Comparison of ENCODE assay signal across 9 mouse cellular contexts in genomic region chr15:97054131-97054530, GRCm38 (mm10). TPM values are rescaled to one million over a fixed set of nuclear protein-coding genes. Genes with fewer than 3 reads are reported as not detected.
DNase-seq lines count a peak whose midpoint lies in the region; ATAC-seq and TF ChIP-seq lines count a peak whose summit lies in the region.
"Had no signal": no experiment of that assay in that cellular context is flagged by ENCODE, and none has a peak within 500 bp of the region (broad histone marks: within the 10 kb centered on the region; RNA-seq: fewer than 3 reads in every experiment).

No protein-coding gene starts in this region.

- peak overlapping the region; percentile 63 for H3K4me2 ChIP-seq in embryonic facial prominence, embryonic 12.5 days (replicated peaks)
- H3K4me2 ChIP-seq in hindbrain, embryonic 16.5 days (ENCODE audit: low read length): peak overlapping the region; percentile 68
- peak overlapping the region; percentile 49 for H3K4me2 ChIP-seq in midbrain, embryonic 14.5 days (ENCODE audit: low read length)

- no peak overlapping the region for H3K27ac ChIP-seq in heart, adult 2 months
- no peak overlapping the region for H3K27ac ChIP-seq in embryonic facial prominence, embryonic 12.5 days
- H3K27ac ChIP-seq in hindbrain, embryonic 16.5 days (ENCODE audit: low read depth, low read length): no peak overlapping the region
- H3K27ac ChIP-seq in midbrain, embryonic 14.5 days (replicated peaks; ENCODE audit: low read depth, low read length): no peak overlapping the region

- no peak for TF ChIP-seq CTCF in heart, adult 2 months (IDR thresholded peaks at IDR 0.05)

- no peak for TF ChIP-seq EP300 in heart, adult 2 months (IDR thresholded peaks at IDR 0.05; ENCODE audit: insufficient read depth, low read depth, low read length)

- intact Hi-C loops in heart, adult 2 months (cut with DNase I): no loop called here

- no peak for ATAC-seq in embryonic facial prominence, embryonic 12.5 days (ENCODE audit: insufficient number of reproducible peaks, insufficient read depth, low FRiP score, low TSS enrichment)
- no peak for ATAC-seq in hindbrain, embryonic 16.5 days
- no peak for ATAC-seq in midbrain, embryonic 14.5 days (ENCODE audit: low FRiP score, low TSS enrichment)
- no peak for ATAC-seq in granulocyte monocyte progenitor cell, adult 5-6 weeks (replicated peaks; ENCODE audit: poor library complexity, severe bottlenecking)
- ATAC-seq: CD4-positive, CD25-positive, alpha-beta regulatory T cell, adult 4 months had no signal

- peaks cover 10% of the 10 kb centered on the region for H3K9me3 ChIP-seq in embryonic facial prominence, embryonic 12.5 days
- peaks cover 8% of the 10 kb centered on the region for H3K9me3 ChIP-seq in hindbrain, embryonic 16.5 days (ENCODE audit: control insufficient read depth, low read length)
- no peaks in the 10 kb centered on the region for H3K9me3 ChIP-seq in midbrain, embryonic 14.5 days (ENCODE audit: control insufficient read depth, low read length)

- no peak overlapping the region for H3K9ac ChIP-seq in heart, adult 2 months (ENCODE audit: low read depth, low read length)
- peak overlapping the region; percentile 58 for H3K9ac ChIP-seq in embryonic facial prominence, embryonic 12.5 days
- H3K9ac ChIP-seq in hindbrain, embryonic 16.5 days (ENCODE audit: low read depth, low read length): no peak overlapping the region; the same call in 1 of the 2 replicates
- no peak overlapping the region for H3K9ac ChIP-seq in midbrain, embryonic 14.5 days (replicated peaks; ENCODE audit: low read length)

- H3K79me2 ChIP-seq in heart, adult 2 months (replicated peaks; ENCODE audit: control insufficient read depth, insufficient read depth, low read length): no peaks in the 10 kb centered on the region

- no peaks in the 10 kb centered on the region for H3K4me1 ChIP-seq in heart, adult 2 months (ENCODE audit: control insufficient read depth, insufficient read depth, low read length)
- H3K4me1 ChIP-seq in embryonic facial prominence, embryonic 12.5 days: peaks cover 14% of the 10 kb centered on the region
- H3K4me1 ChIP-seq in hindbrain, embryonic 16.5 days (ENCODE audit: control insufficient read depth, insufficient read depth, low read depth, low read length): peaks cover 3% of the 10 kb centered on the region; the same call in 1 of the 2 replicates
- peaks cover 10% of the 10 kb centered on the region; the same call in 1 of the 2 replicates for H3K4me1 ChIP-seq in midbrain, embryonic 14.5 days (ENCODE audit: control insufficient read depth, insufficient read depth, low read length)

- peak overlapping the region; percentile 32 for H3K4me3 ChIP-seq in heart, adult 2 months
- peak overlapping the region; percentile 45 for H3K4me3 ChIP-seq in embryonic facial prominence, embryonic 12.5 days
- peak overlapping the region; percentile 40 for H3K4me3 ChIP-seq in hindbrain, embryonic 16.5 days (ENCODE audit: low read length)
- H3K4me3 ChIP-seq in midbrain, embryonic 14.5 days (replicated peaks; ENCODE audit: low read depth, low read length): peak overlapping the region; percentile 28

- TF ChIP-seq POLR2A in heart, adult 2 months (IDR thresholded peaks at IDR 0.05; ENCODE audit: insufficient read depth, low read depth, low read length): no peak

- no peaks in the 10 kb centered on the region for H3K36me3 ChIP-seq in heart, adult 2 months (ENCODE audit: control insufficient read depth, insufficient read depth, low read length)
- H3K36me3 ChIP-seq in embryonic facial prominence, embryonic 12.5 days: no peaks in the 10 kb centered on the region
- H3K36me3 ChIP-seq in hindbrain, embryonic 16.5 days (ENCODE audit: control insufficient read depth, insufficient read depth, low read length): no peaks in the 10 kb centered on the region
- H3K36me3 ChIP-seq in midbrain, embryonic 14.5 days (ENCODE audit: control insufficient read depth, insufficient read depth, low read length): no peaks in the 10 kb centered on the region

- no peaks in the 10 kb centered on the region; the same call in 1 of the 2 replicates for H3K27me3 ChIP-seq in heart, adult 2 months (ENCODE audit: control insufficient read depth, insufficient read depth, low read length)
- H3K27me3 ChIP-seq in embryonic facial prominence, embryonic 12.5 days: no peaks in the 10 kb centered on the region
- H3K27me3 ChIP-seq in hindbrain, embryonic 16.5 days (replicated peaks; ENCODE audit: control insufficient read depth, insufficient read depth, low read length): no peaks in the 10 kb centered on the region
- H3K27me3 ChIP-seq in midbrain, embryonic 14.5 days (ENCODE audit: control insufficient read depth, insufficient read depth, low read length): no peaks in the 10 kb centered on the region

- 48% methylated on average over 15 of the region's 15 CpGs for WGBS in heart, adult 2 months
- 44% methylated on average over 15 of the region's 15 CpGs for WGBS in embryonic facial prominence, embryonic 12.5 days
- 68% methylated on average over 15 of the region's 15 CpGs for WGBS in hindbrain, embryonic 16.5 days
- 53% methylated on average over 15 of the region's 15 CpGs for WGBS in midbrain, embryonic 14.5 days

- DNase-seq in heart, adult 2 months: no peak
- DNase-seq in heart, postnatal 4 days: no peak
- peak; percentile 12 for DNase-seq in midbrain, embryonic 14.5 days
- DNase-seq in spleen, postnatal 4 days (ENCODE audit: low spot score in 2 of 2): no peak
- no peak for DNase-seq in layer of hippocampus, adult 11-12 months (ENCODE audit: low spot score)

RNA-seq across cellular contexts. Expression of gene Slc38a4, which starts 1.6 kb away (rescaled TPM):
- 1 to 10 TPM; 5.4 to 6.0 TPM for total RNA-seq in heart, adult 2 months (2021)
- polyA plus RNA-seq in heart, adult 2 months (2012; rRNA removed): 7.8 and 12.9 TPM in 2 replicates
- 10 to 100 TPM; 76.1 to 79.8 TPM for total RNA-seq in heart, postnatal 4 days (2021)
- 54.0 and 60.1 TPM in 2 replicates for polyA plus RNA-seq in embryonic facial prominence, embryonic 12.5 days (2016; fragmentation: Nextera tagmentation; extraction: Ambion mirVana)
- 2.8 and 5.3 TPM in 2 replicates for polyA plus RNA-seq in hindbrain, embryonic 16.5 days (2015; fragmentation: Nextera tagmentation; extraction: Ambion mirVana)
- 1.5 and 3.9 TPM in 2 replicates for polyA plus RNA-seq in midbrain, embryonic 14.5 days (2014; fragmentation: Nextera tagmentation; extraction: Ambion mirVana)
- not detected in 2 replicates for total RNA-seq in granulocyte monocyte progenitor cell, adult 5-6 weeks (2014; fragmentation: Nextera tagmentation)
- total RNA-seq in granulocyte monocyte progenitor cell, adult 5-6 weeks (2017): not detected in 2 replicates
- polyA plus RNA-seq: CD4-positive, CD25-positive, alpha-beta regulatory T cell, adult 4 months had no signal
